Mouse (Mus musculus) midbrain, embryonic 16.5 days (tissue): Measurements from ENCODE around the gene AI597479. TPM values are rescaled to one million over a fixed set of nuclear protein-coding genes. Genes with fewer than 3 reads are reported as not detected.
A peak's percentile ranks its signal among the peaks of the same experiment; 100 is the strongest.
"Not testable (repeated sequence)": the region's sequence is repeated elsewhere in the genome, so short reads cannot be mapped to it uniquely, and the experiment has no call there.

Experiments used
- ATAC-seq: fragments of 200-750 bp; cut with Nextera tagmentation; 2 replicates; pipeline ENCODE4 v1.8.0; 2017; ENCODE audit warnings: moderate TSS enrichment
- H3K27ac ChIP-seq: fragments of 300-500 bp; sonication (generic); 2 replicates; pipeline ENCODE4 v1.5.1; 2014; ENCODE audit warnings: mild to moderate bottlenecking, low read length, mixed read lengths
- H3K27me3 ChIP-seq: fragments of 300-500 bp; sonication (generic); 2 replicates; pipeline ENCODE4 v1.6.1; 2014; ENCODE audit warnings: low read depth, low read length, mixed read lengths; ENCODE audit not compliant: control insufficient read depth, insufficient read depth
- H3K36me3 ChIP-seq: fragments of 300-500 bp; sonication (generic); 2 replicates; pipeline ENCODE4 v1.6.1; 2014; ENCODE audit warnings: mild to moderate bottlenecking, low read length, moderate library complexity, mixed read lengths; ENCODE audit not compliant: control insufficient read depth, insufficient read depth
- H3K4me1 ChIP-seq: fragments of 300-500 bp; sonication (generic); 2 replicates; pipeline ENCODE4 v1.6.1; 2014; ENCODE audit warnings: mild to moderate bottlenecking, low read length, mixed read lengths; ENCODE audit not compliant: control insufficient read depth, insufficient read depth
- H3K4me2 ChIP-seq: fragments of 300-500 bp; sonication (generic); 2 replicates; pipeline ENCODE4 v1.6.1; 2014; ENCODE audit warnings: mild to moderate bottlenecking, low read length, mixed read lengths
- H3K4me3 ChIP-seq: fragments of 300-500 bp; sonication (generic); 2 replicates; pipeline ENCODE4 v1.5.1; 2014; ENCODE audit warnings: low read depth, mild to moderate bottlenecking, low read length, moderate library complexity, mixed read lengths
- H3K9ac ChIP-seq: fragments of 300-500 bp; sonication (generic); 2 replicates; pipeline ENCODE4 v1.6.1; 2014; ENCODE audit warnings: low read depth, low read length, mixed read lengths
- H3K9me3 ChIP-seq: fragments of 300-500 bp; sonication (generic); replicated peaks from 2 replicates; pipeline ENCODE4 v1.6.1; 2014; ENCODE audit warnings: mild to moderate bottlenecking, low read length, mixed read lengths; ENCODE audit not compliant: control insufficient read depth, poor library complexity, severe bottlenecking
- WGBS: fragments of 180-500 bp; shearing (Covaris S2); extraction: QIAGEN DNeasy Blood & Tissue Kit; methylation state at CpG from one replicate; pipeline ENCODE4 v1.1.7; 2014; 5-methylcytosine and 5-hydroxymethylcytosine counted together
- polyA plus RNA-seq: library from polyadenylated mRNA; unstranded; fragments of >200 nt; fragmentation: Nextera tagmentation; extraction: Ambion mirVana; gene quantifications from 2 replicates; pipeline ENCODE4 v1.2.1, GENCODE M21; 2015

Gene AI597479
- polyA plus RNA-seq, 1 experiment from 2014 or later = 57.5 TPM

DNA sequence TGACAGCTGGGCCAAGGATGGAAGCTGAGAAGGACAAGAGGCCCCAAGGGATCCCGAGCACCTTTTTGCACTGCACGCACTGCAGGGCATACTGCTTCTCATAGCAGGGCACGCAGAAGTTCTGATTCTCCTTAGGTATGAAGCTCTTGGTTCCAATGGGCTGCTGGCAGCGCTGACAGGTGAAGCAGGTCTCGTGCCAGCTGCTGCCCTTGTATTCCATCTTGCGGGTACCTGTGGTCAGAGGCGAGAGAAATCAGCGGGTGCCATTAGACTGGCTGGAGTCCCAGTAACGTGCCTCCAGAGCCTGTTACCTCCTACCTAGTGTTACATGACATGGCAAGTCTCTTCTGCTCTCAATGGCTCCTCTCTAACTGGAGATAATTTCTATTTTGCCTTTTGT, 33.1 kb downstream of the AI597479 start:
- H3K4me3 ChIP-seq = no peak overlapping the region
- H3K9me3 ChIP-seq = no peaks in the 10 kb centered on the region
- peaks cover 7% of the 10 kb centered on the region; the same call in 1 of the 2 replicates for H3K36me3 ChIP-seq
- no peak overlapping the region for H3K9ac ChIP-seq
- ATAC-seq = no peak
- no peaks in the 10 kb centered on the region for H3K4me1 ChIP-seq
- WGBS = 95% methylated on average over 9 of the region's 9 CpGs
- no peak overlapping the region for H3K27ac ChIP-seq
- no peaks in the 10 kb centered on the region for H3K27me3 ChIP-seq
- H3K4me2 ChIP-seq = no peak overlapping the region

DNA sequence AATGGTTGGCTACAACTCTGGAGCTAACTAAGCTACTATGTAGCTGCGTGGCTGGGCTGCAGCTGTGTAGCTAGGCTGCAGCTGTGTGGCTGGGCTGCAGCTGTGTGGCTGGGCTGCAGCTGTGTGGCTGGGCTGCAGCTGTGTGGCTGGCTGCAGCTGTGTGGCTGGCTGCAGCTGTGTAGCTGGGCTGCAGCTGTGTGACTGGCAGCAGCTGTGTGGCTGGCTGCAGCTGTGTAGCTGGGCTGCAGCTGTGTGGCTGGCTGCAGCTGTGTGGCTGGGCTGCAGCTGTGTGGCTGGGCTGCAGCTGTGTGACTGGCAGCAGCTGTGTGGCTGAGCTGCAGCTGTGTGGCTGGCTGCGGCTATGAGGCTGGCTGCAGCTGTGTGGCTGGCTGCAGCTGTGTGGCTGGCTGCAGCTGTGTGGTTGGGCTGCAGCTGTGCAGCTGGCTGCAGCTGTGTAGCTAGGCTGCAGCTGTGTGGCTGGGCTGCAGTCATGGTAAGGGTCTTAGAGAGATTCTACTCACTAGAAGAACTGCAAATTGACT, 38.0 kb downstream of the AI597479 start:
- 75% methylated on average over 2 of the region's 2 CpGs for WGBS
- H3K4me3 ChIP-seq = not testable (repeated sequence)

DNA sequence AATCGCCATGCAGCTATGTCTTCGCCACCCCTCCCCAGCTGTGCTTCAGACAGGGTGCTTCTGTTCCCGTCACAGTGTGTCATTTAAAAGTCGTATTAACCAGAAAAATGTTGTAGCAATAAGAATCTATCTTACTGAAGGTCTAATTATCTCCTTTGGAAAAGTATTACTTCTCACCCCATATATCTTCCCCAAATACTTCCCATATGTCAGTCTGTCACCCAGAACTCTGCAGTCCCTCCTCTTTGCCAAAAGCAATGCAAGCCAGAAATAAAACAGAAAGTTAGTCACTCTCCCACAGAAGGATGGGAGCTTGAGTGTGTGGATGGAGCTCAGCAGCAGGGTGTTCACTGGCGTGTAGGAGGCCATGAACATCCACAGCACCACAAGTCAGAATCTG, 38.8 kb downstream of the AI597479 start:
- H3K27me3 ChIP-seq = no peaks in the 10 kb centered on the region
- no peak for ATAC-seq
- H3K27ac ChIP-seq = no peak overlapping the region
- no peak overlapping the region for H3K4me3 ChIP-seq
- 92% methylated on average over 5 of the region's 5 CpGs for WGBS
- H3K36me3 ChIP-seq = no peaks in the 10 kb centered on the region
- no peak overlapping the region for H3K4me2 ChIP-seq
- no peak overlapping the region for H3K9ac ChIP-seq
- no peaks in the 10 kb centered on the region for H3K9me3 ChIP-seq
- H3K4me1 ChIP-seq = no peaks in the 10 kb centered on the region

More for the DNA sequence above, 38.0 kb downstream of the AI597479 start:
- not testable (repeated sequence) for H3K27me3 ChIP-seq, H3K9ac ChIP-seq, H3K4me1 ChIP-seq, H3K27ac ChIP-seq, H3K36me3 ChIP-seq, H3K4me2 ChIP-seq, H3K9me3 ChIP-seq, ATAC-seq

DNA sequence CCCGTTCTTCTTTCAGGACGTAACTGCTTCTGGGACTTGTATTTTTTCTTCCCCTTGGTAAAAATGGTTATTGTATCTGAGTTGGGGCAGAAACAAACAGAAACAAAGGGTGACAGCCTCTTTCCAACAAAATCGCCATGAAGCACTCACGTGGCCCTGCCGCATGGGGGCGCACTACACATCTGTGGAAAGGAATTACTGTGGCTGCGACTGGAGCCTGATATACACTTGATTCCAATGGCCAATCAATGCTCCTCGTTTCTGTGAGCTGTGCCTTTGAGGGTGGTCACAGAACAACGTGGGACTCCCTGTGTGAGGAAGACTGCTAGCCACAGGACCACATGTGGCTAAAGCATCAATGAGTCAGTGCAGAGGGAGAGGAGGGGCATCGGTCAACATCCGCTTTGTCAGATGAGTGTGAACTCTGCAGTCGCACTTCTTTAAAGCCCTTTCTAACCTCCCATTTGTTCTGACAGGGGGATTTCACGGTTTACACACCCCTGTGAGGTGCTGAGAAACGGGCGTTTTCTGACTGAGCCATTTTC, 39.8 kb downstream of the AI597479 start:
- Histone ChIP-seq H3K4me1 (no peaks in the 10 kb centered on the region), H3K9ac (no peak overlapping the region), H3K4me2 (no peak overlapping the region), H3K9me3 (no peaks in the 10 kb centered on the region), H3K27ac (no peak overlapping the region), H3K27me3 (no peaks in the 10 kb centered on the region), H3K4me3 (no peak overlapping the region), H3K36me3 (no peaks in the 10 kb centered on the region)
- 75% methylated on average over 15 of the region's 15 CpGs for WGBS
- ATAC-seq = no peak

DNA sequence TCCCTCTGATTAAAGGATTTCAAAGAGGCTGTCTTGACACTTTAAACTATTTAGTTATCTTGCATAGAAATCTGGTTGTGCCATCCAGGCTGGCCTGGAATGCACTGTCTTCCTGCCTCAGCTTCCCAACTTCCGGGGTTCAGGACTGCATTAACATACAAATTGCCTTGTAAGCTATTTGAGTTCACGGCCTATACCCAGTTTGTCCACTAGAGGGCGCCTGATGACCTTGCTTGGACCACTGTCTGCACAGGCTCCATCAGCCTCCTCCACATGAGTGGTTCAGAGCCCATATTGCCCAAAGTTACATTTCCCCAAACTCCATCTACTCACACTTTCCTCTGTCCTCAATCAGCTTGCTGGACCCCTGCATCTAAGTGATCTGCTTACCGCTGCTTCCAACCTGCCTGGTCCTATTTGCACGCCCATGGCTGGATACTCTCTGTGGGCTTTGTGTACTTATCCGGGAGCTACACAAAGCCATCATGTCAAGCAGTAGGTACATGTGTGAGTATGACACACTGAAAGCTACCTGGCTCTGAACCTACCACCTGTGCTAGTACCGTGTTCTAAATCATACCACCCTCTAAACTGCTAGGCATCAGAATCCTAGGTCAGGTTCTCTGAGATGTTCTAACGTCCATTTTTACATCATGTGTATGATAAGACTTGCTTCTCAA, 41.2 kb downstream of the AI597479 start:
- Histone ChIP-seq H3K4me1 (no peaks in the 10 kb centered on the region), H3K27ac (no peak overlapping the region), H3K4me2 (no peak overlapping the region), H3K27me3 (no peaks in the 10 kb centered on the region), H3K9ac (no peak overlapping the region), H3K9me3 (no peaks in the 10 kb centered on the region), H3K4me3 (no peak overlapping the region), H3K36me3 (no peaks in the 10 kb centered on the region)
- 53% methylated on average over 8 of the region's 8 CpGs for WGBS
- ATAC-seq = peak; percentile 91

DNA sequence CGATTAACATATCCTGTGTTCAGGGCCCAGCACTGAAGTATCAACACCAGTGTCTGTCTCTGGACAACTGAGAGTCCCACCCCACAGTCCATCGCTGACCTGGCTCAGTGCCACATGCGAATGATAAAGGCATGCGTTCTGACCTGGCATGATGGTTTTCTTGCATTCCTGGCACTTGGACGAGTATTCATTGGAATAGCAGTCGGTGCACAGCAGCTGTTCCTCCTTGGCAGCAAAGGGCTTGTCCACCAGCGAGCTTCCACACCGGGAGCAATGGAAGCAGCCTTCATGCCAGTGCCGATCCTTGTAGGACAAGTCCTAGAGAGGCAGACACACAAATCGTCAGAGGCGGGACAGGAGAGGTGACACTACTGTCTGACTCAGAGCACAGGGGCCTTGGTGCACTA, 43.0 kb downstream of the AI597479 start:
- Histone ChIP-seq H3K9me3 (no peaks in the 10 kb centered on the region), H3K27me3 (no peaks in the 10 kb centered on the region), H3K4me1 (no peaks in the 10 kb centered on the region), H3K36me3 (no peaks in the 10 kb centered on the region), H3K4me3 (no peak overlapping the region), H3K9ac (no peak overlapping the region), H3K4me2 (no peak overlapping the region), H3K27ac (no peak overlapping the region)
- WGBS = 80% methylated on average over 11 of the region's 11 CpGs
- no peak for ATAC-seq

DNA sequence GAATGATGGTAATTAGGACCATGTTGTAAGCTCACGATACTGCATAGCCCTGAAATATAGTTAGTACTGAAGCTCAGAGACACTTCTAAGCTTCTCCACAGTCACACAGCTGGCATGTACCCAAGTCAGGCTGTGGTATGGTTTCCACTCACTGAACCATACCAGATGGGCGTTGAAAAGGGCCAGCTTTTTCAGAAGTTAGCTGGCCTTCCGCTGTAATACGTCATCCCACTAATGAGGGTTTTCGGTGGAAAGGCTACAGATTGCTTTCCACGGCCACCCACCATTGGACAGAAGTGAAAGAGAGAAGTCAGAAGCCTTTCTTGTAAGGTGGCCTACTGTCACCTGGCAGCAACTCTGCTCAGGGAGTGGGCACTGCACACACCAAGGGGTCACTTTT, 44.3 kb downstream of the AI597479 start:
- Histone ChIP-seq H3K4me1 (no peaks in the 10 kb centered on the region), H3K27me3 (no peaks in the 10 kb centered on the region), H3K9ac (no peak overlapping the region), H3K9me3 (no peaks in the 10 kb centered on the region), H3K4me2 (no peak overlapping the region), H3K36me3 (no peaks in the 10 kb centered on the region), H3K27ac (no peak overlapping the region), H3K4me3 (no peak overlapping the region)
- 83% methylated on average over 6 of the region's 6 CpGs for WGBS
- ATAC-seq = no peak

DNA sequence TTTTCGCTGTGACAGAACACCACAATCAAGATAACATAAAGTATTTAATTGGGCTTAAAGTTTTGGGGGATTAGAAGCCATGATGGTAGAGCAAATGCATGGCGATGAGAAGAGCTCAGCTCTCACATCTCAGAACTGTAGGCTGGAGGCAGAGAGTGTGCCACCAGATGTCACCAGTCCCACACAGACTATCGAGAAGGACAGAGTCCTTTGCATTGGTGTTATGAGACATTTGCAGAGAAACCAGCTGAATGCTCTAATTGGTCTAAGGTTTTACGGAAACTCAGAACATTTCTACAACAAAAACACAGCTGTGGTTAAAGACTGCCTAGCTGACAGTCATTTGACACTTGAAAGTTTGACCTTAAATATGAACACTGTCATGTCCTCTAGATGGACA, 44.8 kb downstream of the AI597479 start:
- Histone ChIP-seq H3K4me1 (no peaks in the 10 kb centered on the region), H3K4me2 (no peak overlapping the region), H3K27me3 (no peaks in the 10 kb centered on the region), H3K27ac (no peak overlapping the region), H3K9me3 (no peaks in the 10 kb centered on the region), H3K36me3 (no peaks in the 10 kb centered on the region), H3K4me3 (no peak overlapping the region), H3K9ac (no peak overlapping the region)
- WGBS = 88% methylated on average over 4 of the region's 4 CpGs
- no peak for ATAC-seq

DNA sequence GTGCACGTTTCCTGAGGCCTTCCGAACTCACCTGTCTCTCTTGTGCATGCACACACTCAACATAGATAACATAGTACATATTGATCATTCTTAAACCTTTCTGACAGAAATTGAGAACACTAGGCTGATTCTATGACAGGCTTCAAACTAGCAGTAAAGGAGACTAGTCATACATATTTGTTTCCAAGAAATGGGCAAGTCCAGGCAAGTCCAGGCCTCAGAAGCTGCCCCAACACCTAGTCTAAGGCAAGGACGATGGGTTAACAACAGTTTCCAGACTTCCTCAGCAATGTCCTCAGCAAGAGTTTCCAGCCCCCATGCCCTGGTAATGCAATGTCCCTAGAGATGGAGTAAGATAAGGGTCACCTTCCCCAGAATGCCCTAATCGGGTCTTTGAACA, 45.3 kb downstream of the AI597479 start:
- Histone ChIP-seq H3K4me2 (no peak overlapping the region), H3K27me3 (no peaks in the 10 kb centered on the region), H3K9me3 (no peaks in the 10 kb centered on the region), H3K4me1 (no peaks in the 10 kb centered on the region), H3K4me3 (no peak overlapping the region), H3K27ac (no peak overlapping the region), H3K36me3 (no peaks in the 10 kb centered on the region), H3K9ac (no peak overlapping the region)
- WGBS = 94% methylated on average over 4 of the region's 4 CpGs
- no peak for ATAC-seq
